Mouse (Mus musculus): Measurements from ENCODE around the gene Kdf1. TPM values are rescaled to one million over a fixed set of nuclear protein-coding genes. Genes with fewer than 3 reads are reported as not detected.

Kdf1 gene
- polyA plus RNA-seq, 1 experiment from 2014 or later: 6.7 TPM

- no peaks in the 10 kb centered on the region for H3K36me3 ChIP-seq
- H3K9me3 ChIP-seq (replicated peaks): no peaks in the 10 kb centered on the region
- H3K4me1 ChIP-seq: peaks cover 44% of the 10 kb centered on the region
- 94% methylated on average over 26 of the region's 26 CpGs for WGBS
- no peak for DNase-seq (ENCODE audit: low spot score)
- peaks cover 24% of the 10 kb centered on the region for H3K27me3 ChIP-seq (ENCODE audit: low read depth, poor library complexity, severe bottlenecking)
- no peak overlapping the region for H3K27ac ChIP-seq
- H3K4me3 ChIP-seq: no peak overlapping the region
Observed at GRCm38 (mm10) chr4:133486673-133487357, 31.9 kb upstream of the Kdf1 start.

GRCm38 (mm10) chr4:133488619-133489392 lies 30.0 kb upstream of the Kdf1 start:
- Histone ChIP-seq H3K4me1 (peaks cover 47% of the 10 kb centered on the region), H3K4me3 (no peak overlapping the region), H3K27me3 (ENCODE audit: low read depth, poor library complexity, severe bottlenecking) (peaks cover 14% of the 10 kb centered on the region), H3K9me3 (replicated peaks) (no peaks in the 10 kb centered on the region), H3K27ac (peak overlapping the region; percentile 63), H3K36me3 (no peaks in the 10 kb centered on the region)
- 78% methylated on average over 20 of the region's 20 CpGs for WGBS
- no peak for DNase-seq (ENCODE audit: low spot score)

- 72% methylated on average over 4 of the region's 4 CpGs for WGBS
- Histone ChIP-seq H3K27ac (peak overlapping the region; percentile 63), H3K36me3 (no peaks in the 10 kb centered on the region), H3K4me3 (no peak overlapping the region), H3K9me3 (replicated peaks) (no peaks in the 10 kb centered on the region), H3K4me1 (peaks cover 45% of the 10 kb centered on the region), H3K27me3 (ENCODE audit: low read depth, poor library complexity, severe bottlenecking) (peaks cover 17% of the 10 kb centered on the region)
- DNase-seq (ENCODE audit: low spot score): no peak
Observed at GRCm38 (mm10) chr4:133489489-133490245, 29.1 kb upstream of the Kdf1 start.

- peaks cover 39% of the 10 kb centered on the region for H3K27me3 ChIP-seq (ENCODE audit: low read depth, poor library complexity, severe bottlenecking)
- H3K4me3 ChIP-seq: no peak overlapping the region
- no peak for DNase-seq (ENCODE audit: low spot score)
- H3K27ac ChIP-seq: 0 out of 2 replicates have a peak overlapping the region, but pooled peaks have one; percentile 12
- no peaks in the 10 kb centered on the region for H3K9me3 ChIP-seq (replicated peaks)
- H3K4me1 ChIP-seq: peaks cover 43% of the 10 kb centered on the region
- H3K36me3 ChIP-seq: no peaks in the 10 kb centered on the region
- 39% methylated on average over 10 of the region's 10 CpGs for WGBS
Observed at GRCm38 (mm10) chr4:133491800-133492199, 27.0 kb upstream of the Kdf1 start.

GRCm38 (mm10) chr4:133493895-133494294 lies 24.9 kb upstream of the Kdf1 start:
- 25% methylated on average over 12 of the region's 12 CpGs for whole genome bisulfite sequencing
- no peak overlapping the region for H3K27ac ChIP-seq
- H3K4me1 ChIP-seq: peaks cover 51% of the 10 kb centered on the region
- H3K4me3 ChIP-seq: peak overlapping the region; percentile 45
- no peaks in the 10 kb centered on the region for H3K36me3 ChIP-seq
- DNase-seq (ENCODE audit: low spot score): no peak
- H3K9me3 ChIP-seq (replicated peaks): no peaks in the 10 kb centered on the region
- peaks cover 59% of the 10 kb centered on the region for H3K27me3 ChIP-seq (ENCODE audit: low read depth, poor library complexity, severe bottlenecking)

- H3K9me3 ChIP-seq (replicated peaks): no peaks in the 10 kb centered on the region
- H3K4me3 ChIP-seq: peak overlapping the region; percentile 45
- H3K36me3 ChIP-seq: no peaks in the 10 kb centered on the region
- peak; percentile 94 for DNase-seq (ENCODE audit: low spot score)
- H3K4me1 ChIP-seq: peaks cover 51% of the 10 kb centered on the region
- no peak overlapping the region for H3K27ac ChIP-seq
- H3K27me3 ChIP-seq (ENCODE audit: low read depth, poor library complexity, severe bottlenecking): peaks cover 65% of the 10 kb centered on the region
- under 1% methylated on average over 12 of the region's 12 CpGs for WGBS
Observed at GRCm38 (mm10) chr4:133494432-133494831, 24.3 kb upstream of the Kdf1 start.

- WGBS: 66% methylated on average over 4 of the region's 4 CpGs
- peaks cover 69% of the 10 kb centered on the region for H3K27me3 ChIP-seq (ENCODE audit: low read depth, poor library complexity, severe bottlenecking)
- H3K36me3 ChIP-seq: no peaks in the 10 kb centered on the region
- no peak overlapping the region for H3K27ac ChIP-seq
- peaks cover 47% of the 10 kb centered on the region for H3K4me1 ChIP-seq
- DNase-seq (ENCODE audit: low spot score): no peak
- no peak overlapping the region for H3K4me3 ChIP-seq
- H3K9me3 ChIP-seq (replicated peaks): no peaks in the 10 kb centered on the region
Observed at GRCm38 (mm10) chr4:133494867-133495266, 23.9 kb upstream of the Kdf1 start.

GRCm38 (mm10) chr4:133495711-133496110 lies 23.1 kb upstream of the Kdf1 start:
- H3K27me3 ChIP-seq (ENCODE audit: low read depth, poor library complexity, severe bottlenecking): peaks cover 78% of the 10 kb centered on the region

GRCm38 (mm10) chr4:133496738-133497445 lies 21.9 kb upstream of the Kdf1 start:
- WGBS: 31% methylated on average over 6 of the region's 6 CpGs
- Histone ChIP-seq H3K4me3 (peak overlapping the region; percentile 78; the same call in 1 of the 2 replicates), H3K27ac (no peak overlapping the region), H3K4me1 (peaks cover 37% of the 10 kb centered on the region), H3K36me3 (no peaks in the 10 kb centered on the region), H3K9me3 (replicated peaks) (no peaks in the 10 kb centered on the region), H3K27me3 (ENCODE audit: low read depth, poor library complexity, severe bottlenecking) (peaks cover 89% of the 10 kb centered on the region)
- peak; percentile 32 for DNase-seq (ENCODE audit: low spot score)

More at GRCm38 (mm10) chr4:133495711-133496110, 23.1 kb upstream of the Kdf1 start:
- peak; percentile 46 for DNase-seq (ENCODE audit: low spot score)
- H3K4me1 ChIP-seq: peaks cover 46% of the 10 kb centered on the region
- H3K36me3 ChIP-seq: no peaks in the 10 kb centered on the region
- H3K9me3 ChIP-seq (replicated peaks): no peaks in the 10 kb centered on the region
- H3K27ac ChIP-seq: no peak overlapping the region
- H3K4me3 ChIP-seq: no peak overlapping the region
- WGBS: 39% methylated on average over 7 of the region's 7 CpGs

GRCm38 (mm10) chr4:133497461-133498159 lies 21.2 kb upstream of the Kdf1 start:
- no peaks in the 10 kb centered on the region for H3K36me3 ChIP-seq
- no peaks in the 10 kb centered on the region for H3K9me3 ChIP-seq (replicated peaks)
- 1% methylated on average over 69 of the region's 70 CpGs for WGBS
- peaks cover 34% of the 10 kb centered on the region for H3K4me1 ChIP-seq
- DNase-seq (ENCODE audit: low spot score): peak; percentile 65
- peak overlapping the region; percentile 79 for H3K27ac ChIP-seq
- peak overlapping the region; percentile 78 for H3K4me3 ChIP-seq
- H3K27me3 ChIP-seq (ENCODE audit: low read depth, poor library complexity, severe bottlenecking): peaks cover 97% of the 10 kb centered on the region

- peak; percentile 86 for DNase-seq (ENCODE audit: low spot score)
- H3K36me3 ChIP-seq: no peaks in the 10 kb centered on the region
- H3K4me3 ChIP-seq: peak within 1 kb of the TSS; percentile 78
- H3K27me3 ChIP-seq (ENCODE audit: low read depth, poor library complexity, severe bottlenecking): peaks cover 100% of the 10 kb centered on the region
- under 1% methylated on average over 53 of the region's 53 CpGs for WGBS
- peaks cover 34% of the 10 kb centered on the region for H3K4me1 ChIP-seq
- peak within 1 kb of the TSS; percentile 79 for H3K27ac ChIP-seq
- no peaks in the 10 kb centered on the region for H3K9me3 ChIP-seq (replicated peaks)
Observed at GRCm38 (mm10) chr4:133498160-133498724, 20.5 kb upstream of the Kdf1 start, which contains the start of gene Trnp1. Trnp1 (minus strand) TSS chr4:133498550.
